Mouse (Mus musculus): ENCODE results near the gene Ces2b.

DNA sequence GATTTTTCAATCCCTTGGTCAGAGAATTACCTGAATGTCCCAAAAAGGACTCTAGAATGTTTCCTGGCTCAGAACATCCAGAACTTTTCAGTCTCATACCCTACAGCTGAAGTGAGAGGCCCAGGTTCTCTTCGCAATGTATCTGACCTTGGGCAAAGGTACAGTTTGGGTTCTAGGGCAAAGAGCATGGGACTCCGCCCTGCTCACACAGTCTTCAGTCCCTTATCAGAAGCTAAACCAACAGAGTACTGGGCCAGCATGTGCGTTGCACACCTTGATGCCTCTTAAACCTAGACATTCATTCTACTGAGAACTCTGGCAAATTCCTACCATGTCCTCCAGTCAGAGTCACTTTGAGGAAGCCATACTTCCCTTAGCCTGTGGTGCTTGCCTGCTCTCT lies 21.9 kb upstream of the Ces2b start:
- TF ChIP-seq POLR2A (IDR thresholded peaks at IDR 0.05; ENCODE audit: extremely low read depth, insufficient read depth, low read length) (no peak), CTCF (IDR thresholded peaks at IDR 0.05; ENCODE audit: low read depth, low read length) (no peak)
